Mouse (Mus musculus) telencephalon, adult 2 months (tissue): ENCODE results near the gene Top1.

ENCODE experiments used
- DNase-seq: peaks from one replicate; pipeline ENCODE4 v3.0.0-alpha.2; 2011; ENCODE audit warnings: low read depth, low spot score

Gene Top1

GRCm38 (mm10) chr2:160718811-160719210, 73.1 kb downstream of the Top1 start:
- DNase-seq: no peak

- DNase-seq: no peak
These were observed 77.0 kb downstream of the Top1 start for GRCm38 (mm10) chr2:160722714-160723113.

- DNase-seq: no peak
These were observed 78.1 kb downstream of the Top1 start for GRCm38 (mm10) chr2:160723613-160724375.

- no peak for DNase-seq
These were observed 78.8 kb downstream of the Top1 start for GRCm38 (mm10) chr2:160724536-160724935.

GRCm38 (mm10) chr2:160725877-160726864, 80.5 kb downstream of the Top1 start:
- DNase-seq: no peak

- peak; percentile 58 for DNase-seq
These were observed 83.3 kb downstream of the Top1 start for GRCm38 (mm10) chr2:160728972-160729371.

- DNase-seq: no peak
These were observed 83.7 kb downstream of the Top1 start for GRCm38 (mm10) chr2:160729436-160729835.

- DNase-seq: no peak
These were observed 84.4 kb downstream of the Top1 start for GRCm38 (mm10) chr2:160729851-160730796.

GRCm38 (mm10) chr2:160730797-160731116, 85.1 kb downstream of the Top1 start:
- DNase-seq: no peak

- DNase-seq: peak; percentile 85
These were observed 85.6 kb downstream of the Top1 start, which contains the start of gene Plcg1 for GRCm38 (mm10) chr2:160731117-160731838. TSS of gene Plcg1 (plus strand) at chr2:160731300.

- no peak for DNase-seq
These were observed 86.2 kb downstream of the Top1 start for GRCm38 (mm10) chr2:160731839-160732261.

- no peak for DNase-seq
These were observed 86.8 kb downstream of the Top1 start for GRCm38 (mm10) chr2:160732420-160732995.

- no peak for DNase-seq
These were observed 87.4 kb downstream of the Top1 start for GRCm38 (mm10) chr2:160733131-160733531.

GRCm38 (mm10) chr2:160734331-160734730, 88.6 kb downstream of the Top1 start:
- DNase-seq: no peak

- no peak for DNase-seq
These were observed 90.1 kb downstream of the Top1 start for GRCm38 (mm10) chr2:160735706-160736310.

GRCm38 (mm10) chr2:160736466-160736865, 90.8 kb downstream of the Top1 start:
- no peak for DNase-seq

- no peak for DNase-seq
These were observed 92.7 kb downstream of the Top1 start for GRCm38 (mm10) chr2:160738354-160738753.

GRCm38 (mm10) chr2:160739647-160740356, 94.1 kb downstream of the Top1 start:
- no peak for DNase-seq

- DNase-seq: no peak
These were observed 95.0 kb downstream of the Top1 start for GRCm38 (mm10) chr2:160740521-160741156.
